In the genomic region with DNA sequence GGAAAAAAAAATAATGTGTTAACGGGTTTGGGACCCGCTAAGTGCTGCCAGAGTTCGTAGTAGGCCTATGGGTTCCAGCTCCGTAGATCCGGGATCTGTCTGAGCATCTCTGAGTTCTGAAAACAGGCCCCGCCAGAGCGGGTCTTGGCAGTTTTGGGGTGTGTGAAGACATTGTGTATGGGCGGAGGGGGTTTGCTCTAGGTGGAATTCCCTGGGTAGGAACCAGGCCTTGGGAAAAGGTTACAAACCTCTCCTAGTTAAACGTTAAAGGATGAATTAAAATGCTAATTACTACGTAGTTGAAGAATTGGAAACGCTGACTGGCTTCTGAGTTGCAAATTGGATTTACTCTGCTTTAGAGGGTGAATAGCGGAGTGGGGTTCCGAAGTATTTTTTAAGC, we compare ENCODE assay signal across 11 mouse cellular contexts. TPM values are rescaled to one million over a fixed set of nuclear protein-coding genes. Genes with fewer than 3 reads are reported as not detected.
DNase-seq lines count a peak whose midpoint lies in the region; ATAC-seq and TF ChIP-seq lines count a peak whose summit lies in the region.
"Had no signal": no experiment of that assay in that cellular context is flagged by ENCODE, and none has a peak within 500 bp of the region (broad histone marks: within the 10 kb centered on the region; RNA-seq: fewer than 3 reads in every experiment).

No protein-coding gene starts in this region.

- peak; percentile 57 for DNase-seq in embryo, embryonic 10.5 days (ENCODE audit: low spot score)
- no peak for DNase-seq in embryo, embryonic 10 days (ENCODE audit: low spot score)
- peak; percentile 61 for DNase-seq in ES-CJ7 (ENCODE audit: low read depth, low spot score)
- DNase-seq in heart, postnatal 0 days (ENCODE audit: low spot score), result no peak
- no peak for DNase-seq in gastrocnemius, postnatal 25 days
- no peak for DNase-seq in urinary bladder, postnatal 4 days (ENCODE audit: low spot score in 2 of 2)
- no peak for DNase-seq in right cerebral cortex, postnatal 25 days
- DNase-seq: adrenal gland, postnatal 36 days; liver; thymus, adult 2 months had no signal

- no peak for ATAC-seq in heart, postnatal 0 days (ENCODE audit: insufficient read depth, low read depth)
- no peak for ATAC-seq in midbrain, embryonic 13.5 days

- peaks cover 98% of the 10 kb centered on the region for H3K27me3 ChIP-seq in heart, postnatal 0 days (ENCODE audit: control insufficient read depth, insufficient read depth, low read length)
- peaks cover 57% of the 10 kb centered on the region for H3K27me3 ChIP-seq in midbrain, embryonic 13.5 days

- peak overlapping the region; percentile 51 for H3K4me3 ChIP-seq in heart, postnatal 0 days (ENCODE audit: low read depth, low read length)
- H3K4me3 ChIP-seq in midbrain, embryonic 13.5 days (replicated peaks), result peak overlapping the region; percentile 78

- peak overlapping the region; percentile 69 for H3K4me2 ChIP-seq in heart, postnatal 0 days (ENCODE audit: low read depth, low read length)
- peak overlapping the region; percentile 77 for H3K4me2 ChIP-seq in midbrain, embryonic 13.5 days (replicated peaks)

- peaks cover 3% of the 10 kb centered on the region; the same call in 1 of the 2 replicates for H3K4me1 ChIP-seq in heart, postnatal 0 days (ENCODE audit: control insufficient read depth, insufficient read depth)
- H3K4me1 ChIP-seq in midbrain, embryonic 13.5 days (replicated peaks), result peaks cover 68% of the 10 kb centered on the region

- 7% methylated on average over 13 of the region's 13 CpGs for WGBS in heart, postnatal 0 days
- WGBS in midbrain, embryonic 13.5 days, result under 1% methylated on average over 13 of the region's 13 CpGs

- H3K27ac ChIP-seq in heart, postnatal 0 days (ENCODE audit: low read depth), result no peak overlapping the region
- peak overlapping the region; percentile 94 for H3K27ac ChIP-seq in midbrain, embryonic 13.5 days

- no peak for TF ChIP-seq EP300 in heart, postnatal 0 days (IDR thresholded peaks at IDR 0.05; ENCODE audit: low read depth)

- H3K9me3 ChIP-seq in heart, postnatal 0 days (replicated peaks; ENCODE audit: control insufficient read depth, low read length), result no peaks in the 10 kb centered on the region
- H3K9me3 ChIP-seq in midbrain, embryonic 13.5 days, result no peaks in the 10 kb centered on the region

- H3K36me3 ChIP-seq in heart, postnatal 0 days (replicated peaks; ENCODE audit: control insufficient read depth, insufficient read depth, low read length), result no peaks in the 10 kb centered on the region
- H3K36me3 ChIP-seq in midbrain, embryonic 13.5 days, result peaks cover 12% of the 10 kb centered on the region

- no peak for TF ChIP-seq CTCF in heart, postnatal 0 days (IDR thresholded peaks at IDR 0.05; ENCODE audit: low read depth)

- peak overlapping the region; percentile 42; the same call in 1 of the 2 replicates for H3K9ac ChIP-seq in heart, postnatal 0 days (replicated peaks; ENCODE audit: low read depth, low read length)
- peak overlapping the region; percentile 96 for H3K9ac ChIP-seq in midbrain, embryonic 13.5 days (replicated peaks)

RNA-seq across cellular contexts. Expression of a gene that starts 1.2 kb away (rescaled TPM):
- total RNA-seq in heart, postnatal 0 days (2014; rRNA removed; ENCODE audit: low replicate concordance), result 14.0 and 18.7 TPM in 2 replicates
- polyA plus RNA-seq in heart, postnatal 0 days (2015; fragmentation: Nextera tagmentation; extraction: Ambion mirVana), result 5.3 and 6.7 TPM in 2 replicates
- polyA plus RNA-seq in midbrain, embryonic 13.5 days (2015; fragmentation: Nextera tagmentation; extraction: Ambion mirVana), result 36.7 and 45.1 TPM in 2 replicates
- not detected for total RNA-seq in gastrocnemius, postnatal 25 days (2021)

Comparison
In these comparisons a context has a peak if more than half of its experiments do, and no peak if none do; other contexts are left out.
1. DNase-seq: peak in embryo, embryonic 10.5 days (single experiment) and ES-CJ7 (single experiment); none in embryo, embryonic 10 days (single experiment), heart, postnatal 0 days (single experiment), gastrocnemius, postnatal 25 days (single experiment), urinary bladder, postnatal 4 days (0 of 2) and right cerebral cortex, postnatal 25 days (single experiment).
2. RNA of a gene that starts 1.2 kb away (total RNA-seq): 14.0 to 18.7 TPM in heart, postnatal 0 days; not detected in gastrocnemius, postnatal 25 days; every median in the first group is over 10 times any median in the second.